Mouse (Mus musculus) cortical plate, adult 2 months (tissue): ENCODE data around the gene Cdc6.

ENCODE experiments used
- CTCF ChIP-seq: fragments of 200-500 bp; IDR thresholded peaks from 2 replicates; pipeline ENCODE4 v1.5.1; 2011; ENCODE audit warnings: mild to moderate bottlenecking, control low read depth, low read length; ENCODE audit not compliant: insufficient read depth; ENCODE audit errors: extremely low read depth
- POLR2A ChIP-seq: fragments of 200-500 bp; IDR thresholded peaks from 2 replicates; pipeline ENCODE4 v1.6.1; 2011; ENCODE audit warnings: mild to moderate bottlenecking, low read length, control low read depth; ENCODE audit not compliant: insufficient read depth; ENCODE audit errors: extremely low read depth

GRCm38 (mm10) chr11:98932293-98933091, 24.9 kb downstream of the Cdc6 start:
- TF ChIP-seq POLR2A: no peak
- TF ChIP-seq CTCF: no peak
